Mouse (Mus musculus) testis, adult 2 months (tissue): ENCODE data around the gene Cdkn2c.
"Not testable (repeated sequence)": the region's sequence is repeated elsewhere in the genome, so short reads cannot be mapped to it uniquely, and the experiment has no call there.

Experiments used
- CTCF ChIP-seq: fragments of 200-500 bp; IDR thresholded peaks from 2 replicates; pipeline ENCODE4 v1.5.1; 2012; ENCODE audit warnings: low read depth, mild to moderate bottlenecking, inconsistent platforms, low read length, moderate library complexity; ENCODE audit not compliant: control insufficient read depth, insufficient read depth, insufficient replicate concordance
- POLR2A ChIP-seq: fragments of 200-500 bp; IDR thresholded peaks from 2 replicates; pipeline ENCODE4 v1.6.1; 2012; ENCODE audit warnings: low read depth, mild to moderate bottlenecking, inconsistent platforms, low read length, moderate library complexity; ENCODE audit not compliant: control insufficient read depth

DNA sequence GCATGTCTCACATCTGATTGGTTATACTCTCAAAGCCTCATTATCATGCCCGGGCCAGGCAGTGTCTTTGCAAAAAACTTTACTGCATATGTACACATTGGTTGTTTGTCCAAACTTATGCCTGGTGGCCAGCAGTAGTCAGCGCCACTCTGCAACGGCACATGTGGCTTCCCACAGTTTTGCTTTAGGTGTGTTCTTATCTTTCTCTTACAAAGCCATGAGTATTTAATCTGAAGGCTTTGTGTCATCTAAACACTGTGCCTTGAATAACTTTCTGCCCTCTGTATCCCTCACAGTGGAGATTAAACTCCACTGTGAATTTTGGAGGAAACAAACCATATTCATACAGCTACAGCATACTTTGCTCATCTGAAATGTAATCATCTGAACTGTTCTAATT is 33.7 kb upstream of the Cdkn2c start:
- TF ChIP-seq CTCF, POLR2A: not testable (repeated sequence)
